Mouse (Mus musculus) heart, embryonic 11.5 days (tissue): ENCODE measurements at regions not wholly inside any gene's neighbourhood (a gene's known extent, or its start where the extent isn't known, plus 50 kb on each side); places are given as distances from the start of the nearest gene placed in this dataset.

ENCODE experiments used
- ATAC-seq: fragments of 200-750 bp; cut with Nextera tagmentation; replicated peaks from 2 replicates; pipeline ENCODE4 v1.8.0; 2017; ENCODE audit warnings: moderate library complexity; ENCODE audit not compliant: insufficient number of reproducible peaks, low FRiP score, low TSS enrichment
- H3K27ac ChIP-seq: fragments of 300-500 bp; sonication (generic); 2 replicates; pipeline ENCODE4 v1.5.1; 2014; ENCODE audit warnings: mild to moderate bottlenecking, low read depth, low read length
- H3K27me3 ChIP-seq: fragments of 300-500 bp; sonication (generic); 2 replicates; pipeline ENCODE4 v1.6.1; 2014; ENCODE audit warnings: mild to moderate bottlenecking, low read length, mixed read lengths; ENCODE audit not compliant: control insufficient read depth, insufficient read depth
- H3K36me3 ChIP-seq: fragments of 300-500 bp; sonication (generic); 2 replicates; pipeline ENCODE4 v1.6.1; 2014; ENCODE audit warnings: mild to moderate bottlenecking, low read length, moderate library complexity, mixed read lengths; ENCODE audit not compliant: control insufficient read depth, insufficient read depth
- H3K4me1 ChIP-seq: fragments of 300-500 bp; sonication (generic); 2 replicates; pipeline ENCODE4 v1.6.1; 2014; ENCODE audit warnings: low read length; ENCODE audit not compliant: control insufficient read depth, insufficient read depth
- H3K4me2 ChIP-seq: fragments of 300-500 bp; sonication (generic); 2 replicates; pipeline ENCODE4 v1.6.1; 2014; ENCODE audit warnings: mild to moderate bottlenecking, moderate library complexity
- H3K4me3 ChIP-seq: fragments of 300-500 bp; sonication (generic); 2 replicates; pipeline ENCODE4 v1.5.1; 2014; ENCODE audit warnings: low read depth, low read length
- H3K9ac ChIP-seq: fragments of 300-500 bp; sonication (generic); 2 replicates; pipeline ENCODE4 v1.6.1; 2014; ENCODE audit warnings: mild to moderate bottlenecking, low read depth, low read length, moderate library complexity
- H3K9me3 ChIP-seq: fragments of 300-500 bp; sonication (generic); replicated peaks from 2 replicates; pipeline ENCODE4 v1.6.1; 2016; ENCODE audit warnings: low read length; ENCODE audit not compliant: control insufficient read depth
- WGBS: fragments of 180-500 bp; shearing (Covaris S2); extraction: QIAGEN DNeasy Blood & Tissue Kit; methylation state at CpG from one replicate; pipeline ENCODE4 v1.1.7; 2014; ENCODE audit not compliant: insufficient replicate concordance; 5-methylcytosine and 5-hydroxymethylcytosine counted together

DNA sequence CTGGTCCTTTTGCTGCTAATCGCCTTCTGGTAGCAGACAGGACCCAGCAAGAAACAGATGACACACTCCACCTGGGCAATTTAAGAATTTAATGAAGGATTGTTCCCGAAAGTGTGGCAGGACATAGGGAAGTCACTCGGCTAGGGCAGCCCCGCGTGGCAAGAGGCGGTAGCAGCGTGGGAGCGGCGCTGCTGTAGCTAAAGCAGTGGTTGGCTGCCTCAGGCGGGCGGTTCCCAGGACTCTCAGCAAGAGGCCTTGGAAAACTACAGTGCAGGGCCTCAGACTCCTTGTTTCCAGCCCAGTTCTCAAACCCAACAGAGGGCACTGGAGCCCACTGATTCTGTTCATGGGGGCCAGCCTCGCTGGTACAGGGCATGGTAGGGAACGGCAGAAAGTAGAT is 154.2 kb upstream of the Usp9x start:
- no peaks in the 10 kb centered on the region for H3K9me3 ChIP-seq
- H3K4me2 ChIP-seq = peak overlapping the region; percentile 54
- 0 out of 2 replicates have a peak, but pooled peaks have one; percentile 22 for ATAC-seq
- H3K4me3 ChIP-seq = peak overlapping the region; percentile 19; the same call in 1 of the 2 replicates
- H3K27ac ChIP-seq = no peak overlapping the region; the same call in 1 of the 2 replicates
- H3K4me1 ChIP-seq = no peaks in the 10 kb centered on the region
- no peaks in the 10 kb centered on the region for H3K36me3 ChIP-seq
- H3K9ac ChIP-seq = no peak overlapping the region; the same call in 1 of the 2 replicates
- WGBS = 18% methylated on average over 13 of the region's 13 CpGs
- H3K27me3 ChIP-seq = no peaks in the 10 kb centered on the region

DNA sequence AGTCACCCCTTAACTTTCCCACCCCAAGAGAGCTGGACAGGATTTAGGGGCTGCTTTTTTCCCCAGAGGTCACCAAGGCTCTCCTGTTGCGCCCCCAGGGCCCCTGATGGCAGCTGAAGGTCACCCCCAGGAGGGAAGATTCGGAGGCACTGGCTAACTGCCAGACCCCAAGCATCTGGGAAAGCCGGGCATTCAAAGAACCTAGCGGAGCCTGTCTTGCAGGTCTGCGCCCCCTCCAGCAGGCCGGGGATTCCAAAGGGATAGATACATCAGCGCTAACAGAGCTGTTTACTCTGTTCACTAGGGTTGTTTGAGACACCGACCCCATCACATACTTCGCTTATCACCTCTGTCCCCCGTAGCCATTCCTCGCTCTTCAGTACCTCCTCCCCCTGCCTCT is 154.6 kb upstream of the Usp9x start:
- Histone ChIP-seq H3K27me3 (no peaks in the 10 kb centered on the region), H3K4me1 (no peaks in the 10 kb centered on the region), H3K27ac (no peak overlapping the region; the same call in 1 of the 2 replicates), H3K4me2 (peak overlapping the region; percentile 54), H3K36me3 (no peaks in the 10 kb centered on the region), H3K9ac (no peak overlapping the region; the same call in 1 of the 2 replicates), H3K9me3 (no peaks in the 10 kb centered on the region), H3K4me3 (peak overlapping the region; percentile 19; the same call in 1 of the 2 replicates)
- WGBS = 21% methylated on average over 11 of the region's 11 CpGs
- peak; percentile 39; the same call in 1 of the 2 replicates for ATAC-seq

DNA sequence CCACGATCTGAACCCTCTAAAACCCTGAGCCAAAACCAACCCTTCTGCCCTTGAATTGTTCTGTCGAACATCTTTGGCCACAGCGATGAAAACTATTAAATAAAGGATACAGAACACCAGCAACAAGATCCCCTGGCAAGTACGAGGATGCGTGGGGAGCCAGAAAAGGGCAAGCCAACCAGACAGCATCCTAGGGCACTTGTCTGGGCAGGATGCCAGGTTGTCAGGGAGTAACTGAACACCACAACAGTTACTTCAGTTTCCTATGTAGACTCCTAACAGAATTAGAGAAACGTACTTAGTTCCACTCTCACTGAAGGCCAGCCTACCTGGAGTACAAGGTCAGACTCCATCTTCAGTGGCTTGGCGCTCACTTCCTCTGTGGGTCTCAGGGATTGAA is 138.4 kb upstream of the Med14 start:
- H3K36me3 ChIP-seq = no peaks in the 10 kb centered on the region
- no peak for ATAC-seq
- no peak overlapping the region for H3K27ac ChIP-seq
- no peak overlapping the region for H3K4me2 ChIP-seq
- H3K9ac ChIP-seq = no peak overlapping the region
- 80% methylated on average over 7 of the region's 7 CpGs for WGBS
- no peaks in the 10 kb centered on the region for H3K27me3 ChIP-seq
- no peaks in the 10 kb centered on the region for H3K4me1 ChIP-seq
- H3K9me3 ChIP-seq = no peaks in the 10 kb centered on the region
- H3K4me3 ChIP-seq = no peak overlapping the region

DNA sequence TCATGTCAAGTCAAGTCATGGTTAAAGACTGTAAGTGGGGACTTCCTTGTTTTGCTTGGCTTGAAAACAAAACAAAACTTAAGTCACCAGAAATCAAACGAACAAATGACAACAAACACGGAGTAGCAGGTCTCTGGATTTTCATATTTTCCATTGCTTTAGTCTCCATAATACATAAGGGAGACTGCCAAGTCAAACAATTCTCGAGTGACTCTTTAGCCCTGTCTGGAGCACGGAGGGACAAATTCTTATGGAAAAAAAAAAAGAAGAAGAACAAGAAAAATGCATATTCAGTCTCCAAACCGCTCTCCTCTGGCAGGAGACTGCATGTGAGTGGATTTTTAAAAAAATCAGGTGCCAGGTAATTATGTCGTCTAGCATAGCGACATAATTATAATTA is 129.6 kb upstream of the Med14 start:
- Histone ChIP-seq H3K4me2 (no peak overlapping the region), H3K9me3 (no peaks in the 10 kb centered on the region), H3K27ac (no peak overlapping the region), H3K9ac (no peak overlapping the region), H3K4me1 (no peaks in the 10 kb centered on the region), H3K27me3 (no peaks in the 10 kb centered on the region), H3K4me3 (no peak overlapping the region), H3K36me3 (no peaks in the 10 kb centered on the region)
- no peak for ATAC-seq
- 71% methylated on average over 7 of the region's 7 CpGs for WGBS

DNA sequence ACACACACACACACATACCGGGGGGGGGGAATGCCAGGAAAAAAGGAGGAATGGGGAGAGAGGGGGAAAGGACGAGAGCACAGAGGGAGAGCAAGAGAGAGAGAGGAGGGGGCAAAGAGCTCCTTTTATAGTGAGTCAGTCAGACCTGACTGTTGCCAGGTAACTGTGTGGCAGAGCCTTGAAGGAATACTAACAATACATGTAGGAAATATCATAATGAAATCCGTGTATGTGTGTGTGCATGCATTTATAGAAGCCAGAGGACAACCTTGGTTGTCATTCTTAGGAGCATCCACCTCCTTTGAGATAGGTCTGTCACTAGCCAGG is 127.6 kb upstream of the Med14 start:
- Histone ChIP-seq H3K4me1 (no peaks in the 10 kb centered on the region), H3K9ac (no peak overlapping the region), H3K27ac (no peak overlapping the region), H3K36me3 (no peaks in the 10 kb centered on the region), H3K9me3 (no peaks in the 10 kb centered on the region), H3K27me3 (no peaks in the 10 kb centered on the region), H3K4me3 (no peak overlapping the region), H3K4me2 (no peak overlapping the region)
- 48% methylated on average over 3 of the region's 3 CpGs for WGBS
- ATAC-seq = no peak

DNA sequence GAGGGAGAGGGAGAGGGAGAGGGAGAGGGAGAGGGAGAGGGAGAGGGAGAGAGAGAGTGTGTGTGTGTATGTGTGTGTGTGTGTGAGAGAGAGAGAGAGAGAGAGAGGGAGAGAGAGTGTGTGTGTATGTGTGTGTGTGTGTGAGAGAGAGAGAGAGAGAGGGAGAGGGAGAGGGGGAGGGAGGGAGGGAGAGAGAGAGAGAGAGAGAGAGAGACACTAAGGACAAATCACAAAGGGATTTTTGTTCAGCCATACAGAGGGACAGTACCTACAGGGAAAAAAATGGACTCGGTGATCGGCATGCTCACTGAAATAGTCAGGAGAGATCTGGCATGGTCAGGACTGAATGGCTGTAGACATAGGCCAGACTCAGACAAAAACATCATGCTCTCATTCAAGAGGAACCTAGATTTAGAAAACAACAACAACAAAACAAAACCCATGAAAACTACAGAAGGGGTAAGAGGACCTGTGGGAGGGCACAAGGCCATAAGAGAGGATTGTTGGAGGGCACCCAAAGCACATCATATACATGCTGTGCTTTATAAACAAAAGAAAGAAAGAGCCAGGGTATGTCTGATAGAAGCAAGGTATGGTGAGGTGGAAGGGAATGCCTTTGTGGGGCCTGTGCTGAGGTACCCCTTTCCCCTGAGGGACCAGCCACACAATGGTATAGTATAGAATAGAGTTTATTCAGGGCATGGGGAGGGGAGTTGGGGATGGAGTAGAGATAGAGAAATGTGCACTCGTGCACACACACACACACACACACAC is 127.0 kb upstream of the Med14 start:
- Histone ChIP-seq H3K9ac (no peak overlapping the region), H3K4me3 (no peak overlapping the region), H3K4me2 (no peak overlapping the region), H3K36me3 (no peaks in the 10 kb centered on the region), H3K9me3 (no peaks in the 10 kb centered on the region), H3K27me3 (no peaks in the 10 kb centered on the region), H3K27ac (no peak overlapping the region), H3K4me1 (no peaks in the 10 kb centered on the region)
- WGBS = 61% methylated on average over 3 of the region's 3 CpGs
- ATAC-seq = no peak

DNA sequence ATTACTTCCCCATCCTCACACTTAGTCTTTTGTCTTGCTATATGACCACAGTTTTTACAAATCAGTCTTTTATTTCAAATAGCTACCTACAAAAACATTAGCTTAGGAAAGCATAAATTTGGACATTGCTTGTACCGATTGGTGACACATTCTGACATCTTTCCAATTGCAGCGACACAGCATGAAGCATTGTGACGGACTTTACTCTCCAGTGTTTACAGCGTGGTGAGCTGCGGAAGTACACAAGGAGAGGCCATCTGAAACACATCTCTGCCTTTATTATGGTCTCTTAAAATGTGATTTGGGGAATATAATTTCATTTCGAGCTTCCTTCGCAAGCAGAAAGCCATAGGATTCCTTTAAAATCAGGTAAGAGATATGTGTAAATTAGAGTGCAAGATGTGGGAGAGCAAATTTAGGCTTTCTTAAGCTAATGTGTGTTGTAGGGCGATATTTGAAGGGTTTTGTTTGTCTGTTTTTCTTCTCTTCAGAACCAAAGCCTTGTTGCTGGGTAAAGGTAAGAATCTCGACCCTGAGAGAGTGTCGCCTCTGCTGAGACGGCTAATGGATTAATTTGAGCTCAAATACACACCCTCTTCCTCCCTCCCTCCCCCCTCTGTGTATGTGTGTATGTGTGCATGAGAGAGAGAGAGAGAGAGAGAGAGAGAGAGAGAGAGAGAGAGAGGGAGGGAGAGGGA is 126.3 kb upstream of the Med14 start:
- WGBS = 62% methylated on average over 11 of the region's 11 CpGs
- ATAC-seq = no peak
- Histone ChIP-seq H3K27ac (no peak overlapping the region), H3K4me1 (no peaks in the 10 kb centered on the region), H3K9me3 (no peaks in the 10 kb centered on the region), H3K36me3 (no peaks in the 10 kb centered on the region), H3K27me3 (no peaks in the 10 kb centered on the region), H3K4me3 (no peak overlapping the region), H3K9ac (no peak overlapping the region), H3K4me2 (no peak overlapping the region)

DNA sequence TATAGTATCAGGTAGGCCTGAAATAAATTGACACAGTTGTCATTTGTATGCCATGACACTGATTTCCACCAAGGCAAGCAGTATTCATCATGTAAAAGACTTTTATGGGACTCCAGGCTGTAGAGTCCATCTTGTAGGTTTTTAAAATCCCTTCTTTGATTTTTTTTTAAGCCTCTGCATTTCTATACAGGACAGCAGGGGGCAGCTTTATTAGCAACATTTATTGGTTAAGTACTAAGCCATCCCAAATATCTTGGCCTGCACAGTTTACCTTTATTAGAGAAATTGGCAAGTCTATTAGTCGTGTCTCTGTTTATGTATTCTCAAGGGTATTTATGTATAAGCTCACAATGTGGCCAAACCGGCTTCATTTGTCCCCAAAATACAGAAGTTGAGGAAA is 125.6 kb upstream of the Med14 start:
- no peaks in the 10 kb centered on the region for H3K9me3 ChIP-seq
- no peak overlapping the region for H3K9ac ChIP-seq
- no peak overlapping the region for H3K27ac ChIP-seq
- no peak overlapping the region for H3K4me3 ChIP-seq
- H3K4me1 ChIP-seq = no peaks in the 10 kb centered on the region
- no peaks in the 10 kb centered on the region for H3K27me3 ChIP-seq
- no peak for ATAC-seq
- 69% methylated on average over 2 of the region's 2 CpGs for WGBS
- H3K36me3 ChIP-seq = no peaks in the 10 kb centered on the region
- no peak overlapping the region for H3K4me2 ChIP-seq
